Mouse (Mus musculus) spleen, adult 2 months (tissue): ENCODE results near the gene Wnk4.

Experiments used
- CTCF ChIP-seq: fragments of 200-500 bp; IDR thresholded peaks from 2 replicates; pipeline ENCODE4 v1.5.1; 2011; ENCODE audit warnings: mild to moderate bottlenecking, inconsistent platforms; ENCODE audit not compliant: insufficient read depth, insufficient read length, insufficient replicate concordance; ENCODE audit errors: extremely low read depth
- POLR2A ChIP-seq: fragments of 200-500 bp; IDR thresholded peaks from 2 replicates; pipeline ENCODE4 v1.6.1; 2011; ENCODE audit warnings: low read depth, low read length, inconsistent platforms

DNA sequence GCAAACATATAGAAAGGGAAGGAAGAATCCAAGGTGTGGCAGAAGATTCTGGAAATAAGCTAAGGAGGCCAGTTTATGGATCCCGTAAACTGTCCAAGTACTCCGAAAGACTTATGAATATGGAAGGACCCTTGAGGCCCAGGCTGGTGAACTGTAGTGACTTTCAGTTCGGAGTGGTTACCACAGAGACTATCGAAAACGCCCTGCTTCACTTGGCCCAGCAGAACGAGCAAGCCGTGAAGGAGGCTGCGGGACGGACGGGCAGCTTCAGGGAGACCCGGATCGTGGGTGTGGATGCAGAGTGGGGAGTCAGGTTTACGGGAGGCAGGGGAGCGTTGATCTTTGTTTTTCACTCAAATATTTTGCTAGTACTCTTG is 18.8 kb downstream of the Wnk4 start:
- no peak for TF ChIP-seq POLR2A
- no peak for TF ChIP-seq CTCF
